Mouse (Mus musculus) spleen, adult 12 weeks (tissue): ENCODE results near the gene Sorcs2.

ENCODE experiments used
- DNase-seq: peaks from one replicate; pipeline ENCODE4 v3.0.0; 2022; ENCODE audit warnings: low spot score

Gene Sorcs2

GRCm38 (mm10) chr5:36358161-36358560 is 39.8 kb downstream of the Sorcs2 start:
- no peak for DNase-seq

- no peak for DNase-seq
These were observed 41.3 kb downstream of the Sorcs2 start for GRCm38 (mm10) chr5:36356659-36357058.

GRCm38 (mm10) chr5:36355683-36356082 is 42.3 kb downstream of the Sorcs2 start:
- DNase-seq = no peak

GRCm38 (mm10) chr5:36353679-36354078 is 44.3 kb downstream of the Sorcs2 start:
- no peak for DNase-seq

GRCm38 (mm10) chr5:36353194-36353593 is 44.7 kb downstream of the Sorcs2 start:
- no peak for DNase-seq

- DNase-seq = no peak
These were observed 51.2 kb downstream of the Sorcs2 start for GRCm38 (mm10) chr5:36346698-36347097.

- no peak for DNase-seq
These were observed 58.7 kb downstream of the Sorcs2 start for GRCm38 (mm10) chr5:36339283-36339682.

DNA sequence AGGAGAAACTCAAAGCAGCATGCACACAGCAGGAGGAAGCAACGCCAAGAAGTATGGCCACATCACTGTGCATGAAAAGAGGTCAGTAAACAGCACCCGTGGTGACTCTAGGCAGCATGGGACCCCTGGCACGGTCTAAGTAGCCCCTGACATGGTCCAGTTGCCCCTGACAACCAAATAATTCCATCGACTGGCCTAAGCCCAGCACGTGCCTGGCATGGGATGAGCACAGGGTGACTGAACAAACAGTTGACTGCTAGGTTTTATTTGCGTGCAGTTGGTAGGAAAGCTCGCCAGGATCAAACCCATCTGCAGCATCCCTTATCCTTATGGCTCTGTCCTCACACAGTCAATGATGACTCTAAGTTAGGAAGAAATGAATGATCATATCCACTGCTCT is 61.7 kb downstream of the Sorcs2 start:
- no peak for DNase-seq

DNA sequence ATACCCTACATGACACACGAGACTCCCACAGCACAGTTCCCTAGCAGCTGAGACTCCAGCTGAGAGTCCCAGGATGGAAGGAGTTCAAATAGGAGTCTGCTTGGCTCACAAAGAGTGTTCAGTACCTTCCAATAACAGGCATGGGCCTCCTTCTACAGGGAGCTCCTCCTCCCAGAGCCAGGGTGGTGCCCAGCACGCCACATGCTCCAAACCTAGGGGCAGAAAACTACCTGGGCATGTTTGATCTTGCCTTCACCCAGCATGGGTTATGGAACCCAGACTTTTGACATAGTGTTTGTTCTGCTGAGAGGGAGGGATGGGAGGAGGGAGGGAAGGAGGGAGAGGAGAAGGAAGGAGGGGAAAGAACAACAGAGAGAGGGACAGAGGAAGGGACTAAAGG is 62.3 kb downstream of the Sorcs2 start:
- no peak for DNase-seq

DNA sequence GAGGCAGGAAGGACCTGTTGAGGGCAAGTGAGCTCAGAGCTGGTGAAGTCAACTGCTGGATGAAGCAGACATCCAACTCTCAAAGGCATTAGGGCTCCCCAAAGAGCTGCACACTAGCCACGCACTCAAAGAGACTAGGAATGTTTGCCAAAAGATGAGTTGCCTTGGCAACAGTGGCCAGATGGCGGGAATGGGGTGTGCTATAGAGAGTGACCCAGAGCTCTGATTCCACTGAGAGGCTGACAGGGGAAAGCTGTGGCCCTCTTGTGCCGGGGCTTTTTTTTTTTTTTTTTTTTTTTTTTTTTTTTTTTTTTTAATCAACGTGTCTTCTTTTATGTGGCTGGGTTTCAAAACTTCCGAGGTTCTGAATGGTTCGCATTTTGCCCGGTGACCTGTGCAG is 63.7 kb downstream of the Sorcs2 start:
- DNase-seq = no peak

GRCm38 (mm10) chr5:36330472-36331155 is 67.3 kb downstream of the Sorcs2 start:
- no peak for DNase-seq

- no peak for DNase-seq
These were observed 71.6 kb downstream of the Sorcs2 start for GRCm38 (mm10) chr5:36326057-36327010.

DNA sequence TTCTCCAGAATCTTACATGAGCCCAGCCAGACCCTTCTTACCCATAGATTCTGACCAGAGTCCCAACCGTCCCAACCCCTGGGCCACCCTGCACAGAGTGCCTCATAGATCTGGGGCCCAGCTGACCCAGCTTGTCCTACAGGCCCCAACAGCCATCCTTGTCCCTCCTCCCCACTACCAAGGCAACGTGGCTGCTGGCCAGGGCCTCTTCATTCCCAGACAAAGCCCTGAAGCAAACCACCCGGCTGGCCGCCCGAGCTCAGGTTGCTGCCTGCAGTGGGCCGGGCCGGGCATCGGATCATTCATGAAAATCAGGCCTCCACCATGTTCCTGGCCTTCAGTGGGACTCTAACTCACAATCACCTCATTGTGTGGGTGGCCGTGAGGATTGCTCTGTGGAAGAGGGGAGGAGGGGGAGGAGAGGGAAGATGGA is 73.8 kb downstream of the Sorcs2 start:
- no peak for DNase-seq

GRCm38 (mm10) chr5:36323526-36323925 is 74.4 kb downstream of the Sorcs2 start:
- DNase-seq = peak; percentile 21

- no peak for DNase-seq
These were observed 76.4 kb downstream of the Sorcs2 start for GRCm38 (mm10) chr5:36321581-36321980.

- DNase-seq = no peak
These were observed 77.3 kb downstream of the Sorcs2 start for GRCm38 (mm10) chr5:36320667-36321066.

DNA sequence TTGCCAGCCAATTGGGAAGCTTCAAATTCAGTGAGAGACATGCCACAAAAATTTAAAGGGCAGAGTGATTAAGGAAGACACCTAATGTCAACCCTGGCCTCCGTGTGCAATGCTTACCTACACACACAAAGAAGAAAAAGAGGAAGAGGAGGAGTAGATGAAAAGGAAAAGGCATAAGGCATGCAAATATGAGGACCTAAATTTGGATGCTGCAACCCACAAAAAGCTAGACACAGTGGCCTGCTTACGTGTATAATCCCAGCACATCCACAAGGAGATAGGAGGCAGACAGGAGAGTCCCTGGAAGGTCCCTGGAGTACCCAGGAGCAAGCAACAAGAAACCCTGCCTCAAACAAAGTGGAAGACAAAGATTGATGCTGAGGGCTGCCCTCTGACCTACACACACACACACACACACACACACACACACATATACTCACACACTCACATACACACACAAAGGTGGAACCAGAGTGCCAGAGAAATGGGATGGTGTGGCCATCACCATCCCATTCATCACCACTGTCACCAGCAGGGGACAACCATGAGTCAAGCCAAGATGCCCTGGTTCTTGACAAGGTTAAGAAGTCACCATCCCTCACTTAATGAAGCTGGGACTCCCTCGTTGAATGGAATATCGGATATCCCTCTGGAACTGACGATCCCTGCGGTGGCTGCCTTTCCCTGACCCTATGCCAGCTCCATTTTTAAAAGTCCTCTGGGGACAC is 80.1 kb downstream of the Sorcs2 start:
- no peak for DNase-seq

GRCm38 (mm10) chr5:36315106-36315505 is 82.8 kb downstream of the Sorcs2 start:
- no peak for DNase-seq

DNA sequence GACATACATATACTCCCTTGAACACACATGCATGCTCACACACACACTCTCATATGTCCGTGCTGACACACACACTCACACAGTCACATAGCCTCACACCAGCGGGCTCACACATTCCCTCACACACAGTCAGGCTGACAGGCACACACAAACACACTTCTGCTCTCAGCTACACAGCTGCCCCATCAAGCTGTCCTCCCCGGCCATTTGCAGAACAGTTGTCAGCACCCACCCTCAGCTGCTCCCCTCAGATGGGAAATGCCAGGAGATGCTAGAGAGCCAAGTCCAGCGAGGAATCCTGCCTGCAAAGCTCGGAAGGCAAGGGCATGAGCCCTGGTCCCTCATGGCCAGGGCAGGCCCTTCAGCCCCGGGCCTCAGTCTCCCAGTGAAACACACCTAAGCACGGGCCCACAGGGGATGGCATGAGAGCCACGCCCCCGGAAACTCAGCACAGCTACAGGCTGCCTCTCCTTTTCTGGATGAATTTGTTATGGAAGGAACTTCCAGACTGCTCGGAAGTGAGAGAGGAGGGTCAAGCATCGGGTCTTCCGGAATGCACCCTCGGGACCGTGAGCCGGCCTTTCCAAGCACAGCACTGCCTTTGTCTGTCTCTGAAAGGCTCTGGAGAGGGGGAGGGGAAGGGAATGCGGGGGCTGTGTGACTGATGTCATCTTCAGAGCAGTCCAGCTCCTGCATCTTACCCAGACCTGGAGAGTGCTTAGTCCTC is 84.4 kb downstream of the Sorcs2 start:
- DNase-seq = no peak

DNA sequence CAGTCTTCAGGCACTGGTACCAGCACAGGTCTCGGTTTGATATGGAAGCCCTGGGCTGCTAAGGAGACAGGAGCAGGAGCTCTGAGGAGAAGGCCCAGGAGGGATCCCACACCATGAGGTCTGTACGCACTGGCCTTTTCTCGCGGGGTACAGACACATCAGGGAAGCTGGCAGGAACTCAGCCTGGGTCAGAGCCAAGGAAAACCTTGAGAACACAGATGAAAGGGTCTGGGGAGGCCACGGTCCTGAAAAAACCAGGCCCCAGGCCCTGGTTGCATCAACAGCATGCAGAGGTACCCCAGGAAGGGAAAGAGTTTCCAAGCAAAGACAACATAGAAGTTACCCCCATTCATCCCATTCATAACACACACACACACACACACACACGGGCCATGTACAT is 85.0 kb downstream of the Sorcs2 start:
- no peak for DNase-seq

DNA sequence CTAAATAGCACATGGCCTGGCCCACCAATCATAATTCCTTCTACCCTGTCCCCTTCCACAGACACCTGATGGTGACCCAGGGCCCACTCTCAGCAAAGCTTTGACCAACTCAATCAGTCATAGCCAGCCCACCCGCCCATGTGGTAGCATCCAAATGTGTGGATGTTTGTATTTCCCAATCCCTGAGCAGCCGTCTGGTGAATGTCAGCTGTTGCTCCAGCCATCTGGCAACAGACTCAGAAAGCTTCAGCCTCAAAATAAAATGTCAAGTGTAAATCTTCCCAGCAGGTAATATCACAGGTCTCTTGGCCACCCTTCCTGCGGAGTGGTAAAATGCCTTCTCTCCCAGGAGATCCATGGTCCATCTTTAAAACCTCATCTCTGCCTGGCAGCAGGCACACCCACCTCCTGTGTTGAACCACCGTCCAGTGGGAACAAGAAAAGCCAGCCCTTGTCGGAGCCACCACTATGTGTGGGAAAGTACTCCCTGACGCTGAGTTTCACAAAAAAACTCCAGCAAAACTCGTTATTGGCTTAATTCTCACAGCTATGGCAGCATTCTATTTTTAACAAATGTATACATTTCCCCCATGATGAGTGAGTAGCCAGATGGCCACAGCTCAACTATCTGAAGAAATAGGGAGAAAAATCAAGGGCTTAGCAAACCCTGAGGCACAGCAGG is 93.5 kb downstream of the Sorcs2 start:
- DNase-seq = no peak
